9 mouse cellular contexts compared by ENCODE assay signal in genomic region chr6:86009980-86010379, GRCm38 (mm10). TPM values are rescaled to one million over a fixed set of nuclear protein-coding genes. Genes with fewer than 3 reads are reported as not detected.
DNase-seq lines count a peak whose midpoint lies in the region; ATAC-seq and TF ChIP-seq lines count a peak whose summit lies in the region.
"Had no signal": no experiment of that assay in that cellular context is flagged by ENCODE, and none has a peak within 500 bp of the region (broad histone marks: within the 10 kb centered on the region; RNA-seq: fewer than 3 reads in every experiment).

No protein-coding gene starts in this region.

- H3K27me3 ChIP-seq in hindbrain, embryonic 10.5 days (ENCODE audit: insufficient read depth, poor library complexity, severe bottlenecking) = no peaks in the 10 kb centered on the region
- no peaks in the 10 kb centered on the region for H3K27me3 ChIP-seq in hindbrain, embryonic 12.5 days
- H3K27me3 ChIP-seq in ES-Bruce4 (ENCODE audit: control insufficient read depth, insufficient read depth, low read length, poor library complexity, severe bottlenecking) = no peaks in the 10 kb centered on the region
- H3K27me3 ChIP-seq in forebrain, embryonic 15.5 days = no peaks in the 10 kb centered on the region

- peak; percentile 53 for DNase-seq in hindbrain, embryonic 10.5 days (ENCODE audit: low spot score)
- DNase-seq in c-Kit-positive CD71-positive TER-119-negative erythroid progenitor cells, embryonic 14.5 days (ENCODE audit: low read depth) = peak; percentile 53
- peak; percentile 57 to 60 for DNase-seq in kidney, postnatal 25 days
- DNase-seq in lung, postnatal 25 days (ENCODE audit: low spot score) = peak; percentile 59
- peak; percentile 8 for DNase-seq in spleen, adult 12 weeks (ENCODE audit: low spot score)

- 41% methylated on average over 4 of the region's 4 CpGs for WGBS in hindbrain, embryonic 10.5 days
- 44% methylated on average over 4 of the region's 4 CpGs for WGBS in hindbrain, embryonic 12.5 days
- 41% methylated on average over 4 of the region's 4 CpGs for WGBS in forebrain, embryonic 15.5 days

- no peaks in the 10 kb centered on the region for H3K36me3 ChIP-seq in hindbrain, embryonic 10.5 days
- H3K36me3 ChIP-seq in hindbrain, embryonic 12.5 days = no peaks in the 10 kb centered on the region
- no peaks in the 10 kb centered on the region for H3K36me3 ChIP-seq in ES-Bruce4 (ENCODE audit: control insufficient read depth, insufficient read depth, low read length, poor library complexity, severe bottlenecking)
- no peaks in the 10 kb centered on the region for H3K36me3 ChIP-seq in forebrain, embryonic 15.5 days

- no peaks in the 10 kb centered on the region for H3K9me3 ChIP-seq in hindbrain, embryonic 10.5 days
- 0 out of 2 replicates have a peak, but pooled peaks cover 3% of the 10 kb centered on the region for H3K9me3 ChIP-seq in hindbrain, embryonic 12.5 days (replicated peaks)
- H3K9me3 ChIP-seq in ES-Bruce4 (replicated peaks; ENCODE audit: control insufficient read depth, insufficient read depth, low read length, poor library complexity, severe bottlenecking) = no peaks in the 10 kb centered on the region
- no peaks in the 10 kb centered on the region for H3K9me3 ChIP-seq in forebrain, embryonic 15.5 days

- no peak for TF ChIP-seq POLR2A in ES-Bruce4 (IDR thresholded peaks at IDR 0.05; ENCODE audit: insufficient read depth, low read length)

- H3K4me1 ChIP-seq in hindbrain, embryonic 10.5 days (replicated peaks) = no peaks in the 10 kb centered on the region
- H3K4me1 ChIP-seq in hindbrain, embryonic 12.5 days = no peaks in the 10 kb centered on the region
- no peaks in the 10 kb centered on the region for H3K4me1 ChIP-seq in ES-Bruce4 (ENCODE audit: control insufficient read depth, insufficient read depth, low read length)
- no peaks in the 10 kb centered on the region for H3K4me1 ChIP-seq in forebrain, embryonic 15.5 days

- H3K4me3 ChIP-seq in hindbrain, embryonic 10.5 days = no peak overlapping the region
- H3K4me3 ChIP-seq in hindbrain, embryonic 12.5 days = no peak overlapping the region
- no peak overlapping the region for H3K4me3 ChIP-seq in ES-Bruce4 (ENCODE audit: low read depth, low read length)
- no peak overlapping the region for H3K4me3 ChIP-seq in forebrain, embryonic 15.5 days

- no peak for ATAC-seq in hindbrain, embryonic 12.5 days (ENCODE audit: low FRiP score)
- ATAC-seq in forebrain, embryonic 15.5 days (replicated peaks) = peak; percentile 58

- TF ChIP-seq EP300 in ES-Bruce4 (IDR thresholded peaks at IDR 0.05; ENCODE audit: insufficient read depth, low read depth, low read length) = no peak

- no peak overlapping the region for H3K27ac ChIP-seq in hindbrain, embryonic 10.5 days
- H3K27ac ChIP-seq in hindbrain, embryonic 12.5 days = no peak overlapping the region
- no peak overlapping the region for H3K27ac ChIP-seq in ES-Bruce4 (ENCODE audit: insufficient read depth, low read length)
- no peak overlapping the region for H3K27ac ChIP-seq in forebrain, embryonic 15.5 days (replicated peaks)

- H3K4me2 ChIP-seq in hindbrain, embryonic 12.5 days (replicated peaks) = no peak overlapping the region
- H3K4me2 ChIP-seq in forebrain, embryonic 15.5 days (replicated peaks) = no peak overlapping the region

- peak; percentile 68 for TF ChIP-seq CTCF in ES-Bruce4 (IDR thresholded peaks at IDR 0.05; ENCODE audit: low read depth, low read length)

- H3K9ac ChIP-seq in hindbrain, embryonic 12.5 days = no peak overlapping the region
- H3K9ac ChIP-seq in ES-Bruce4 (ENCODE audit: low read depth, poor library complexity, severe bottlenecking) = no peak overlapping the region
- 0 out of 2 replicates have a peak overlapping the region, but pooled peaks have one; percentile 15 for H3K9ac ChIP-seq in forebrain, embryonic 15.5 days (replicated peaks)

RNA-seq across cellular contexts. Expression of gene Figla, which starts 6.0 kb away (rescaled TPM):
- polyA plus RNA-seq in hindbrain, embryonic 10.5 days (2016; fragmentation: Nextera tagmentation; extraction: Ambion mirVana) = not detected in 2 replicates
- polyA plus RNA-seq in hindbrain, embryonic 12.5 days (2016; fragmentation: Nextera tagmentation; extraction: Ambion mirVana) = not detected in 2 replicates
- polyA plus RNA-seq in ES-Bruce4 (2011; ENCODE audit: insufficient read depth, insufficient read length, low read depth, missing spikeins) = not detected in 2 replicates
- not detected in 2 replicates for polyA plus RNA-seq in forebrain, embryonic 15.5 days (2015; fragmentation: Nextera tagmentation; extraction: Ambion mirVana)
- polyA plus RNA-seq: liver, embryonic 16.5 days had no signal

RNA-seq across cellular contexts. Expression of gene Add2, which starts 18.5 kb away (rescaled TPM):
- polyA plus RNA-seq in hindbrain, embryonic 10.5 days (2016; fragmentation: Nextera tagmentation; extraction: Ambion mirVana) = 43.6 and 84.1 TPM in 2 replicates
- polyA plus RNA-seq in hindbrain, embryonic 12.5 days (2016; fragmentation: Nextera tagmentation; extraction: Ambion mirVana) = 115 and 119 TPM in 2 replicates
- 0.24 TPM in 1 of 2 replicates, not detected in the other for polyA plus RNA-seq in ES-Bruce4 (2011; ENCODE audit: insufficient read depth, insufficient read length, low read depth, missing spikeins)
- 224 and 230 TPM in 2 replicates for polyA plus RNA-seq in forebrain, embryonic 15.5 days (2015; fragmentation: Nextera tagmentation; extraction: Ambion mirVana)

RNA-seq across cellular contexts. Expression of gene Dusp11, which starts 48.5 kb away (rescaled TPM):
- polyA plus RNA-seq in hindbrain, embryonic 10.5 days (2016; fragmentation: Nextera tagmentation; extraction: Ambion mirVana) = 37.0 and 38.0 TPM in 2 replicates
- 54.4 and 60.4 TPM in 2 replicates for polyA plus RNA-seq in hindbrain, embryonic 12.5 days (2016; fragmentation: Nextera tagmentation; extraction: Ambion mirVana)
- 98.4 and 103 TPM in 2 replicates for polyA plus RNA-seq in ES-Bruce4 (2011; ENCODE audit: insufficient read depth, insufficient read length, low read depth, missing spikeins)
- 42.7 and 47.9 TPM in 2 replicates for polyA plus RNA-seq in forebrain, embryonic 15.5 days (2015; fragmentation: Nextera tagmentation; extraction: Ambion mirVana)

Comparison
In these comparisons a context has a peak if more than half of its experiments do, and no peak if none do; other contexts are left out.
1. DNase-seq: peak in every context shown above with its lines; median percentile 59 in lung, postnatal 25 days; 58 in kidney, postnatal 25 days; 53 in hindbrain, embryonic 10.5 days; 53 in c-Kit-positive CD71-positive TER-119-negative erythroid progenitor cells, embryonic 14.5 days; 8 in spleen, adult 12 weeks.
2. RNA of gene Add2, which starts 18.5 kb away (polyA plus RNA-seq): 224 to 230 TPM in forebrain, embryonic 15.5 days, 115 to 119 TPM in hindbrain, embryonic 12.5 days and 43.6 to 84.1 TPM in hindbrain, embryonic 10.5 days; 0.24 TPM in ES-Bruce4; every median in the first group is over 10 times any median in the second.